Mouse (Mus musculus): ENCODE data around the gene Ano6. TPM values are rescaled to one million over a fixed set of nuclear protein-coding genes. Genes with fewer than 3 reads are reported as not detected.

The Ano6 gene
- polyA plus RNA-seq, 1 experiment from 2014 or later, result 40.8 TPM

GRCm38 (mm10) chr15:95793748-95794491 is 3.3 kb downstream of the Ano6 start:
- peak overlapping the region; percentile 32; the same call in 1 of the 2 replicates for H3K27ac ChIP-seq

GRCm38 (mm10) chr15:95794611-95795565 is 4.2 kb downstream of the Ano6 start:
- WGBS, result 69% methylated on average over 10 of the region's 10 CpGs
- Histone ChIP-seq H3K4me1 (peaks cover 65% of the 10 kb centered on the region), H3K9me3 (no peaks in the 10 kb centered on the region), H3K27me3 (ENCODE audit: insufficient read depth, poor library complexity, severe bottlenecking) (no peaks in the 10 kb centered on the region), H3K4me3 (no peak overlapping the region), H3K36me3 (0 out of 2 replicates have a peak, but pooled peaks cover 4% of the 10 kb centered on the region), H3K27ac (no peak overlapping the region)
- no peak for DNase-seq (ENCODE audit: low spot score)

More at GRCm38 (mm10) chr15:95793748-95794491, 3.3 kb downstream of the Ano6 start:
- 81% methylated on average over 9 of the region's 9 CpGs for WGBS
- H3K27me3 ChIP-seq (ENCODE audit: insufficient read depth, poor library complexity, severe bottlenecking), result peaks cover 5% of the 10 kb centered on the region; the same call in 1 of the 2 replicates
- DNase-seq (ENCODE audit: low spot score), result no peak
- H3K4me3 ChIP-seq, result no peak overlapping the region
- H3K4me1 ChIP-seq, result peaks cover 68% of the 10 kb centered on the region
- 0 out of 2 replicates have a peak, but pooled peaks cover 4% of the 10 kb centered on the region for H3K36me3 ChIP-seq
- no peaks in the 10 kb centered on the region for H3K9me3 ChIP-seq

GRCm38 (mm10) chr15:95796062-95796461 is 5.4 kb downstream of the Ano6 start:
- no peaks in the 10 kb centered on the region for H3K9me3 ChIP-seq
- no peak overlapping the region for H3K4me3 ChIP-seq
- H3K27me3 ChIP-seq (ENCODE audit: insufficient read depth, poor library complexity, severe bottlenecking), result no peaks in the 10 kb centered on the region
- H3K4me1 ChIP-seq, result peaks cover 67% of the 10 kb centered on the region
- WGBS, result 70% methylated on average over 5 of the region's 5 CpGs
- no peak overlapping the region for H3K27ac ChIP-seq
- DNase-seq (ENCODE audit: low spot score), result no peak
- H3K36me3 ChIP-seq, result peaks cover 7% of the 10 kb centered on the region; the same call in 1 of the 2 replicates

DNA sequence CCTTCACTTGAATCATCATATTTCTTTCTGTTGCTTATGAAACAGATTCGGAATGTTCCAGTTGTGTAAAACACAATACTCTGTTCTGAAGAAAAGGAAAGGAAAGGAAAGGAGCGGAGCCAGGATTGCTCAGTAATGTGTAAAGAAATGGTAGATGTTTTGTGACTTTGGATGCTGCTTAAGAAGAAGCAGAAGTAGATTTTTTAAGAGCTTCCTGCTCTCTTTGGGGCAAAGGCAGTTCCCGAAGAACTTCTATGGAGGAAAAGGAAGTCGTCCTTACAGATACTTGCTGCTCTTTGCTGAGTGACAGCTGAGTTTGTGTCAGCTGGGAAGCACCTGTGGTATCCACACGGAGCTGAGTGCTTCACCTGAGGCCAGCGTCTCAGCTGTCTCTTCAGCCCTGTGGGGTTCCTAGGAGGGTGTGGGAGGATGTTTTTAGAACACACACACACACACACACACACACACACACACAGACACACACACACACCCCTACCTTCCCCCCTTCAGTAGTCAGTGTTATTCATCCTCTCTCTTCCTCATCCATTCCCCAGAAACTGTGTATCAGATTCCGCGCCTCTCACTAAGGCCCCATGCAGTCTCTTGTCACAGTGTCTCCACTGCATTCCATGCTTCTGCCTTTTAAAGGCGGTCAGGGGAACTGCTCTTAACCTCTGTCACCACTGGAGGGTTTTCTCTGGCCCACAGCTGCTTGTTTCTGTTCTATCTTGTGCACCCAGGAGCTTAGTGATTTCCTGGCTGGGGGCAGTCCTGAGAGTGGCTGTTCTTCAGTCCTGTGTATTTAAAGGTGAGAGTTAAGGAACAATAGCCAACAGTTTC is 6.7 kb downstream of the Ano6 start:
- 44% methylated on average over 9 of the region's 9 CpGs for WGBS

GRCm38 (mm10) chr15:95798266-95798665 is 7.6 kb downstream of the Ano6 start:
- Histone ChIP-seq H3K27me3 (ENCODE audit: insufficient read depth, poor library complexity, severe bottlenecking) (no peaks in the 10 kb centered on the region), H3K9me3 (no peaks in the 10 kb centered on the region), H3K36me3 (peaks cover 7% of the 10 kb centered on the region; the same call in 1 of the 2 replicates), H3K27ac (peak overlapping the region; percentile 67; the same call in 1 of the 2 replicates), H3K4me3 (no peak overlapping the region), H3K4me1 (peaks cover 77% of the 10 kb centered on the region)
- 88% methylated on average over 7 of the region's 7 CpGs for WGBS
- DNase-seq (ENCODE audit: low spot score), result no peak

More for the DNA sequence above, 6.7 kb downstream of the Ano6 start:
- H3K4me1 ChIP-seq, result peaks cover 71% of the 10 kb centered on the region
- H3K27ac ChIP-seq, result peak overlapping the region; percentile 67
- H3K9me3 ChIP-seq, result no peaks in the 10 kb centered on the region
- DNase-seq (ENCODE audit: low spot score), result no peak
- H3K36me3 ChIP-seq, result peaks cover 7% of the 10 kb centered on the region; the same call in 1 of the 2 replicates
- no peaks in the 10 kb centered on the region for H3K27me3 ChIP-seq (ENCODE audit: insufficient read depth, poor library complexity, severe bottlenecking)
- H3K4me3 ChIP-seq, result no peak overlapping the region; the same call in 1 of the 2 replicates

GRCm38 (mm10) chr15:95799632-95800031 is 9.0 kb downstream of the Ano6 start:
- Histone ChIP-seq H3K36me3 (peaks cover 7% of the 10 kb centered on the region; the same call in 1 of the 2 replicates), H3K4me3 (no peak overlapping the region), H3K27ac (no peak overlapping the region), H3K4me1 (peaks cover 76% of the 10 kb centered on the region), H3K9me3 (no peaks in the 10 kb centered on the region), H3K27me3 (ENCODE audit: insufficient read depth, poor library complexity, severe bottlenecking) (no peaks in the 10 kb centered on the region)
- WGBS, result 90% methylated on average over 5 of the region's 5 CpGs
- DNase-seq (ENCODE audit: low spot score), result no peak

DNA sequence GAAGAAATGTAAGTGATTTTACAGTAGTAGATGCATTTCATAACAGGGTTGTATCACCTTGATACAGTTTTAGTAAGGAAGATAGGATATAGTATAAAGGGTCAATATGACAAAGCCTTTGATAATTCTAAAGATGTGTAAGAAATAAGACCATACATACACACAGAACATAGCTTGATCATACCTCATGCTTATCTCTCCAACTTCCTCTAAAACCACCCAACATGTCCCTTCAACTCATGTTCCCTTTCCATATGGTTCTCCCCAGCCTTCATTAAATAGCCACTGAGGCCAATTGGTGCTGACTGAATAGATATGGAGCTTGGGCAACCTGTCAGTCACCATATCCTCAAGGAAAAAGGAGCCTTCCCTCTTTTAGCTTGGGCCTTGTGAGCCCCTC is 9.4 kb downstream of the Ano6 start:
- Histone ChIP-seq H3K27ac (no peak overlapping the region), H3K27me3 (ENCODE audit: insufficient read depth, poor library complexity, severe bottlenecking) (no peaks in the 10 kb centered on the region), H3K36me3 (peaks cover 7% of the 10 kb centered on the region; the same call in 1 of the 2 replicates), H3K4me1 (peaks cover 76% of the 10 kb centered on the region), H3K4me3 (no peak overlapping the region), H3K9me3 (no peaks in the 10 kb centered on the region)
- DNase-seq (ENCODE audit: low spot score), result no peak

DNA sequence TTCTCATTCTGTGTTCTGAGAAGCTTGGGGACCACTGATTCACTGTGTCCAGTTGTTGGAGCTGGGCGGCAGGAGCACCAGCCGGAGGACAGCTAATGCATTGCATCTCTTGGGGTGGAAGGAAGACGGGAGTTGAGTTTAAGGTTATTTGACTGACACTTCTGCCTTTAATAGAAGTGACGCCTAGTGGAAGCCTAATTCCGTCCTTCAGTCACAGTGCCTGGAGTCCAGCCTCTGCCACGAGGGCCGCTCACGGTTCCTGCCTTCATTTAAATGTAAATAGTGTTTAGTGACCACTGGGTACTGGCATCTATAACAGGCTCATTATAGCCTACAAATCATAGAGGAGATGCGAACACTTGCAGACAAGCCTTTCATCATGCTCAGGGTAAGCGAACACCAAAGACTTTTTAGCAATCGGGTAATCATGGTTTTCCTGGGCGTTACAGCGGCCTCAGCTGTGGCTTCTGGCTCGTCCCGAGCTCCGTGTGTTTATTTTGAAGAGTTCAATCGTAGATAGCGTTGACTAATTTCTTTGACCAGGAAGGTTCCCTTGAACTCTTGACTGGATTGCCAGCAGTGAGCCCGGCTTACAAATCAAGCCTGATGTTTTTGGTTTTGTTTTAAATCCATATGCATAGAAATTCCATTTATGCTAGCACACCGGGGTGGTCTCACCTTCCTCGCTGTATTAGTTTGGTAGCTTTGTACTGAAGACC is 10.8 kb downstream of the Ano6 start:
- H3K27ac ChIP-seq, result peak overlapping the region; percentile 77; the same call in 1 of the 2 replicates
- DNase-seq (ENCODE audit: low spot score), result no peak
- peaks cover 74% of the 10 kb centered on the region for H3K4me1 ChIP-seq
- peaks cover 7% of the 10 kb centered on the region; the same call in 1 of the 2 replicates for H3K36me3 ChIP-seq
- H3K4me3 ChIP-seq, result no peak overlapping the region
- H3K9me3 ChIP-seq, result no peaks in the 10 kb centered on the region
- no peaks in the 10 kb centered on the region for H3K27me3 ChIP-seq (ENCODE audit: insufficient read depth, poor library complexity, severe bottlenecking)
- WGBS, result 79% methylated on average over 21 of the region's 21 CpGs

- DNase-seq (ENCODE audit: low spot score), result no peak
- Histone ChIP-seq H3K27ac (peak overlapping the region; percentile 77), H3K36me3 (peaks cover 7% of the 10 kb centered on the region; the same call in 1 of the 2 replicates), H3K4me1 (peaks cover 72% of the 10 kb centered on the region), H3K27me3 (ENCODE audit: insufficient read depth, poor library complexity, severe bottlenecking) (no peaks in the 10 kb centered on the region), H3K4me3 (no peak overlapping the region), H3K9me3 (no peaks in the 10 kb centered on the region)
- 77% methylated on average over 6 of the region's 6 CpGs for WGBS
These were observed 11.5 kb downstream of the Ano6 start for GRCm38 (mm10) chr15:95802140-95802539.

- Histone ChIP-seq H3K27ac (peak overlapping the region; percentile 77), H3K36me3 (peaks cover 5% of the 10 kb centered on the region; the same call in 1 of the 2 replicates), H3K4me3 (no peak overlapping the region), H3K27me3 (ENCODE audit: insufficient read depth, poor library complexity, severe bottlenecking) (no peaks in the 10 kb centered on the region), H3K9me3 (no peaks in the 10 kb centered on the region), H3K4me1 (peaks cover 66% of the 10 kb centered on the region)
- DNase-seq (ENCODE audit: low spot score), result no peak
- 79% methylated on average over 2 of the region's 2 CpGs for WGBS
These were observed 12.1 kb downstream of the Ano6 start for GRCm38 (mm10) chr15:95802762-95803161.

GRCm38 (mm10) chr15:95803484-95803883 is 12.8 kb downstream of the Ano6 start:
- Histone ChIP-seq H3K36me3 (peaks cover 5% of the 10 kb centered on the region; the same call in 1 of the 2 replicates), H3K27me3 (ENCODE audit: insufficient read depth, poor library complexity, severe bottlenecking) (no peaks in the 10 kb centered on the region), H3K9me3 (no peaks in the 10 kb centered on the region), H3K27ac (no peak overlapping the region), H3K4me1 (peaks cover 63% of the 10 kb centered on the region), H3K4me3 (no peak overlapping the region)
- WGBS, result 86% methylated on average over 3 of the region's 3 CpGs
- no peak for DNase-seq (ENCODE audit: low spot score)
